Mouse (Mus musculus) cerebellum, adult 8-10 months (tissue): ENCODE results near the gene Gbp7.
"Not testable (repeated sequence)": the region's sequence is repeated elsewhere in the genome, so short reads cannot be mapped to it uniquely, and the experiment has no call there.

ENCODE experiments used
- DNase-seq: peaks from one replicate; pipeline ENCODE4 v3.0.0; 2022

The Gbp7 gene

GRCm38 (mm10) chr3:142561045-142561646 is 31.0 kb downstream of the Gbp7 start:
- no peak for DNase-seq

DNA sequence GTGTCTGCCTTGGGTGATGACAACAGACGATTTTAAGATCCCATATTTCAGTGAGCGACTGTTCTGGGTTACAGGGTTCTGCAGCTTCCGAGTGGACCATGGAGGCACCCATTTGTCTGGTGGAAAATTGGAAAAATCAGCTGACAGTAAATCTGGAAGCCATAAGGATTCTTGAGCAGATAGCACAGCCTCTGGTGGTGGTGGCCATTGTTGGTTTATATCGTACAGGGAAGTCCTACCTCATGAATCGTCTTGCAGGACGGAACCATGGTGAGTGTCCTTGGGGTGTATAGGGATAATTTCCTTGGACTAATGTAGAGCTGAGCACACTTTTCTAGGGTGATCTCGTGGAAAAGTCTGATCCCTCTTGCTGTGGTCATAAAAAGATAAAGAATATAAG is 31.5 kb downstream of the Gbp7 start:
- no peak for DNase-seq

- not testable (repeated sequence) for DNase-seq
Measured at GRCm38 (mm10) chr3:142567490-142567889, 37.3 kb downstream of the Gbp7 start.

GRCm38 (mm10) chr3:142570738-142571137 is 40.6 kb downstream of the Gbp7 start:
- DNase-seq = no peak

GRCm38 (mm10) chr3:142577108-142577507 is 47.0 kb downstream of the Gbp7 start:
- DNase-seq = no peak

- no peak for DNase-seq
Measured at GRCm38 (mm10) chr3:142578342-142578741, 48.2 kb downstream of the Gbp7 start.

DNA sequence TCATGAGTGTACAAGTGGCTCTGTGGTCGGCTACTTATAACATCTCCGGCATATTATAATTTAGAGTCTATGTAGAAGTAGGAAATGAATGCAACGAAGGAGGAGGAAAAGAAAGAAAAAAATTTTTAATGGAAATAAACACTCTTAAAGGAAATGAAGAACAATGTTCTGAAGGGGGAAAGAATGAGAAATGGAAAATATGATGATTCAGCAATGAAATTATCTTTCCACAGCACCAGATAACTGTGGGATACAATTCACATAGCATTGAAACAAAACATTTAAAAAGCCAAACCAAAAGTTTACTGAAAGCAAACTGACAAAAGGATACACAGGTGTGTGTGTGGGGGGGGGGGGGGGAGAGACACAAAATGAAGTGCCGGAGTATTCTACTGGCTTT is 52.9 kb downstream of the Gbp7 start:
- no peak for DNase-seq

DNA sequence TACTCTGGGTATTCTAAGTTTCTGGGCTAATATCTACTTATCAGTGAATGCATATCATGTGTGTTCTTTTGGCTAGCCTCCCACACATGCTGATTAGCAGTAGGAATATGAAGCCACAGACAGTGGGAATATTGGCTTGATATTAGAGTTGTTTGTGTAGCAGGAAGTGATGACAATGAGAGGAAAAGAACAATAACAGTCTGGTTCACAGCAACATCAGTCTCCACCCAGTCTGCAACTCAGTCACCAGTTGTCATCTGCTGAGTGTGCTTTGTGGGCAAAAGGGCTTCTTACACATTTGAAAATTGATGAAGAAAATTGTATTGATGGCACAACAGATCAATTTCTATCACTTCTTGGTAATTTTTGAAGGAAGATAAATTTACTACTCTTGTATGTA is 57.2 kb downstream of the Gbp7 start:
- DNase-seq = no peak

DNA sequence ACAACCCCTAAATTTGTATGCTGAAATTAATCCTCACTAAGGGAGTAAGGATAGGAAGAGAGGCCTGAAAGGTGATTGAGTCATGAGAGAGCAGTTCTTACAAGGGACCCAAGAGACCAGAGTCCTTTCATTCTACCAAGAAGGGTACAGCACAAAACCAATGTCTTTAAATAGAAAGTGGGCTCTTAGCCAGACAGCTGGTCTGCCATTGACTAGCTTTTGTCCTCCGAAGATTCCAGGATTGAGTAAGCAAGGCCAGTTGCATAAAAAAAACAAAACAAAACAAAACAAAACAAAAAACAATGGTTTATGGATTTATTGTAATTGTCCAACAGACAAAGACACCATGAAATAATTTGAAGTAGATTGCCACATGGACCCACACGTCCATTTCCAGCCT is 58.7 kb downstream of the Gbp7 start:
- DNase-seq = no peak

GRCm38 (mm10) chr3:142590431-142591067 is 60.4 kb downstream of the Gbp7 start:
- DNase-seq = no peak

GRCm38 (mm10) chr3:142594547-142594946 is 64.4 kb downstream of the Gbp7 start, which contains the start of gene Gbp2b:
Gene Gbp2b (plus strand): TSS chr3:142594847.
- DNase-seq = no peak

GRCm38 (mm10) chr3:142597923-142598322 is 67.8 kb downstream of the Gbp7 start:
- no peak for DNase-seq
